Mouse (Mus musculus) lung, adult 18-20 months (tissue): ENCODE results near the gene Nat8f3.
"Not testable (repeated sequence)": the region's sequence is repeated elsewhere in the genome, so short reads cannot be mapped to it uniquely, and the experiment has no call there.

ENCODE experiments used
- DNase-seq, 2 experiments: peaks; one replicate each; pipeline ENCODE4 v3.0.0; 2022; ENCODE audit warnings: mixed read lengths in 2 of 2

Nat8f3 gene

GRCm38 (mm10) chr6:85765532-85765931 lies at the start of gene Nat8f3:
Gene Nat8f3 (minus strand): TSS chr6:85765754.
- DNase-seq: peak; percentile 31 to 46

GRCm38 (mm10) chr6:85813339-85813738 lies 47.8 kb upstream of the Nat8f3 start:
- no peak for DNase-seq

GRCm38 (mm10) chr6:85810942-85811537 lies 45.5 kb upstream of the Nat8f3 start:
- DNase-seq: not testable (repeated sequence)

GRCm38 (mm10) chr6:85810514-85810913 lies 45.0 kb upstream of the Nat8f3 start:
- not testable (repeated sequence) for DNase-seq

- DNase-seq: not testable (repeated sequence)
These were observed 44.2 kb upstream of the Nat8f3 start for GRCm38 (mm10) chr6:85809784-85810183.

GRCm38 (mm10) chr6:85803180-85803579 lies 37.6 kb upstream of the Nat8f3 start:
- DNase-seq: peak; percentile 18 to 26

- DNase-seq: not testable (repeated sequence)
These were observed 2.2 kb downstream of the Nat8f3 start for GRCm38 (mm10) chr6:85763127-85764070.

- DNase-seq: not testable (repeated sequence)
These were observed 2.9 kb downstream of the Nat8f3 start for GRCm38 (mm10) chr6:85762678-85763077.

- DNase-seq: peak; percentile 25 to 32
These were observed 9.8 kb downstream of the Nat8f3 start for GRCm38 (mm10) chr6:85755705-85756249.

GRCm38 (mm10) chr6:85713105-85713504 lies 52.4 kb downstream of the Nat8f3 start, which contains the start of gene Nat8f7:
Gene Nat8f7 (minus strand): TSS chr6:85713205.
- DNase-seq: peak in 1 of 2 experiments; percentile 5

GRCm38 (mm10) chr6:85709607-85710006 lies 55.9 kb downstream of the Nat8f3 start:
- DNase-seq: not testable (repeated sequence)

GRCm38 (mm10) chr6:85709206-85709605 lies 56.3 kb downstream of the Nat8f3 start:
- DNase-seq: not testable (repeated sequence)

- peak; percentile 83 to 86 for DNase-seq
These were observed 63.6 kb downstream of the Nat8f3 start for GRCm38 (mm10) chr6:85701943-85702342.
